Mouse (Mus musculus): Measurements from ENCODE around the gene Serf2. TPM values are rescaled to one million over a fixed set of nuclear protein-coding genes. Genes with fewer than 3 reads are reported as not detected.
A peak's percentile ranks its signal among the peaks of the same experiment; 100 is the strongest.

The Serf2 gene
- polyA plus RNA-seq, 1 experiment, result 208 TPM

DNA sequence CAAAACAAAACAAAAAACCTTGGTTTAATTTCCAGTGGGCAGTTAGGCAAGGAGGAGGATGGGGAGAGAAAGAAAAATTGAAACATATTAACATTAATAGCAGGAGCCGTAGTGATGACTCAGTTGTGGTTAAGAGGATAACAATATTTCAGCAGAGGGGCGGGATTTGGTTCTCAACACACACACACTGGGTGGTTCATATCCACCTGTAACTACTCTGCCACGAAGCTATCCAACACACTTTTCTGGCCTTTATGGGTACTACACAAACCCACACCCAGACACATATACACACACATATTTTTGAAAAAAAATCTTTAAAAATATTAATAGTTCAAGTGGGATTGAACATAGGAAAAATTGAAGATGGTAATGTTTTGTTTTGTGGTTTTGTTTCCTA is 2.0 kb upstream of the Serf2 start:
- Histone ChIP-seq H3K27me3 (ENCODE audit: control insufficient read depth, insufficient read depth, low read length) (no peaks in the 10 kb centered on the region), H3K4me1 (ENCODE audit: control insufficient read depth, insufficient read depth, low read length) (peaks cover 9% of the 10 kb centered on the region), H3K36me3 (ENCODE audit: control insufficient read depth, insufficient read depth, low read length) (peaks cover 2% of the 10 kb centered on the region), H3K27ac (ENCODE audit: control insufficient read depth, insufficient read depth, low read depth, low read length) (no peak overlapping the region), H3K4me3 (ENCODE audit: control insufficient read depth, low read depth, low read length) (no peak overlapping the region)
- TF ChIP-seq CTCF (IDR thresholded peaks at IDR 0.05; ENCODE audit: control insufficient read depth, insufficient read depth, insufficient replicate concordance, low read depth, low read length), result no peak
- TF ChIP-seq POLR2A (IDR thresholded peaks at IDR 0.05; ENCODE audit: control insufficient read depth, low read depth, low read length), result no peak

DNA sequence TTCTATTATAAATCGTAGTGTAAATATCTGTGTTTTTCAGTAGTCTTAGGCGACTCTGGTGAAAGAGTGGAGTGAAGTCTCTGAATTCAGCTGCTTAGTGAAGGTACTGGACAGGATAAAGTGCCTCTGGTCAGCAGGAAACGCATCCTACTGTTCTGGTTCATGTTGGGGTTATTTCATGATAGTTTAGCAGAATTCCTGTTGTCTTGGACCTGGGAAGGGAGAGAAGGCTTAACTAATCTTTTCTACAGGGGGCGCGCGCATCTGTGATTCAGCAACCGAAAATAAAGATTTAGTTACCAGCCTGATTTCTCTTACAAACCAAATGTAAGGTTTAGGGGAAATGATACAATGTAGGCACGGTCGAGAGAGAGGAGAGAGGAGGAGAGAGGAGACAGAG is 859 bp upstream of the Serf2 start:
- H3K27ac ChIP-seq (ENCODE audit: control insufficient read depth, insufficient read depth, low read depth, low read length), result peak overlapping the region; percentile 90
- TF ChIP-seq POLR2A (IDR thresholded peaks at IDR 0.05; ENCODE audit: control insufficient read depth, low read depth, low read length) (no peak), CTCF (IDR thresholded peaks at IDR 0.05; ENCODE audit: control insufficient read depth, insufficient read depth, insufficient replicate concordance, low read depth, low read length) (no peak)
- no peaks in the 10 kb centered on the region for H3K27me3 ChIP-seq (ENCODE audit: control insufficient read depth, insufficient read depth, low read length)
- H3K4me3 ChIP-seq (ENCODE audit: control insufficient read depth, low read depth, low read length), result peak overlapping the region; percentile 95
- H3K36me3 ChIP-seq (ENCODE audit: control insufficient read depth, insufficient read depth, low read length), result peaks cover 2% of the 10 kb centered on the region
- H3K4me1 ChIP-seq (ENCODE audit: control insufficient read depth, insufficient read depth, low read length), result peaks cover 8% of the 10 kb centered on the region

GRCm38 (mm10) chr2:121449545-121450011 is 583 bp downstream of the Serf2 start:
- peak overlapping the region; percentile 96 for H3K27ac ChIP-seq (ENCODE audit: control insufficient read depth, insufficient read depth, low read depth, low read length)
- H3K27me3 ChIP-seq (ENCODE audit: control insufficient read depth, insufficient read depth, low read length), result no peaks in the 10 kb centered on the region
- peak overlapping the region; percentile 95 for H3K4me3 ChIP-seq (ENCODE audit: control insufficient read depth, low read depth, low read length)
- TF ChIP-seq CTCF (IDR thresholded peaks at IDR 0.05; ENCODE audit: control insufficient read depth, insufficient read depth, insufficient replicate concordance, low read depth, low read length) (no peak), POLR2A (IDR thresholded peaks at IDR 0.05; ENCODE audit: control insufficient read depth, low read depth, low read length) (no peak; the same call in 1 of the 2 replicates)
- peaks cover 2% of the 10 kb centered on the region for H3K36me3 ChIP-seq (ENCODE audit: control insufficient read depth, insufficient read depth, low read length)
- peaks cover 8% of the 10 kb centered on the region for H3K4me1 ChIP-seq (ENCODE audit: control insufficient read depth, insufficient read depth, low read length)

DNA sequence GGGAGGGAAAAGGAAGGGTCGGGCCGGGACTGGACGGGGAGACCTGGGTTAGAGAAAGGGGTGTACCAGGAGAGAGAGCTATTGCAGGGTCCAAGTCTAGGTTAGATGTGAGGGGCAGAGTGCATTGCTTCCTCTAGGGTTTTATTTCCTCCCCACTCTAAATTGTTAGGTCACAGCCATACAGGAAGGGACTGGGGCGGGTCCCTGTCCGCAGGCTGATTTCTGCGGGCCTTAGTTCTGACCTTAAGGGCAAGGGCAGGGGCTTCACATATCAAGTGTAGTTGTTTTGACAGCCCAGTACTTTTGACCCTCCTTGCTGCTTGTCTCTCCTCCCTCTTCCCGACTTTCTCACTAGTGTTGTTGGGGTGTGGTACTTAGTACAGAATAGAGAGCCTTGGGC is 1.1 kb downstream of the Serf2 start:
- Histone ChIP-seq H3K27me3 (ENCODE audit: control insufficient read depth, insufficient read depth, low read length) (no peaks in the 10 kb centered on the region), H3K4me1 (ENCODE audit: control insufficient read depth, insufficient read depth, low read length) (peaks cover 8% of the 10 kb centered on the region), H3K27ac (ENCODE audit: control insufficient read depth, insufficient read depth, low read depth, low read length) (peak overlapping the region; percentile 88), H3K4me3 (ENCODE audit: control insufficient read depth, low read depth, low read length) (peak overlapping the region; percentile 95), H3K36me3 (ENCODE audit: control insufficient read depth, insufficient read depth, low read length) (peaks cover 2% of the 10 kb centered on the region)
- no peak for TF ChIP-seq CTCF (IDR thresholded peaks at IDR 0.05; ENCODE audit: control insufficient read depth, insufficient read depth, insufficient replicate concordance, low read depth, low read length)
- TF ChIP-seq POLR2A (IDR thresholded peaks at IDR 0.05; ENCODE audit: control insufficient read depth, low read depth, low read length), result no peak

- TF ChIP-seq CTCF (IDR thresholded peaks at IDR 0.05; ENCODE audit: control insufficient read depth, insufficient read depth, insufficient replicate concordance, low read depth, low read length), result no peak
- no peak for TF ChIP-seq POLR2A (IDR thresholded peaks at IDR 0.05; ENCODE audit: control insufficient read depth, low read depth, low read length)
- Histone ChIP-seq H3K27ac (ENCODE audit: control insufficient read depth, insufficient read depth, low read depth, low read length) (no peak overlapping the region), H3K4me3 (ENCODE audit: control insufficient read depth, low read depth, low read length) (no peak overlapping the region), H3K4me1 (ENCODE audit: control insufficient read depth, insufficient read depth, low read length) (peaks cover 8% of the 10 kb centered on the region), H3K27me3 (ENCODE audit: control insufficient read depth, insufficient read depth, low read length) (no peaks in the 10 kb centered on the region), H3K36me3 (ENCODE audit: control insufficient read depth, insufficient read depth, low read length) (peaks cover 2% of the 10 kb centered on the region)
Observed at GRCm38 (mm10) chr2:121452361-121452760, 3.4 kb downstream of the Serf2 start.

DNA sequence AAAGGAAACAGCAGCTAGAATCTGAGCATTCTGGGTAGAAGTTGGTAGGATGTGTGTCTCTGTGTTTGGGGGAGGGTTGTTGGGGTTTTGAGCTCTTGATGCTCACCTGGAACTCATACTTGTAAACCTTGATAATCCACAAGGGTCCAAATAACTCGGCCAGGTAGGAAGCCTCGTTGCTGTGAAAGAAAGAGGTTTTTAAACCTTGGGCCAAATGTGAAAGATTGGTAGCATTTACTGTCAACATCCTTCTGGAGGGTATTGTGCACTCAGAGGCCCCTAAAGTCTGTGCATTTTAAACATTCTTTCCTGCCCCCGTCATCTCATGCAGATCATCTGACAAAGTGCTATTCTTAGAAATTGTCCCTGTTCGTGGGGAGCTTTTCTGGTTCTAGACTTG is 4.0 kb downstream of the Serf2 start, which contains the start of gene Hypk:
TSS of gene Hypk (plus strand) at position 301 of the 400 bp plus-strand sequence.
- H3K4me1 ChIP-seq (ENCODE audit: control insufficient read depth, insufficient read depth, low read length), result peaks cover 5% of the 10 kb centered on the region
- no peak within 1 kb of the TSS for H3K27ac ChIP-seq (ENCODE audit: control insufficient read depth, insufficient read depth, low read depth, low read length)
- H3K4me3 ChIP-seq (ENCODE audit: control insufficient read depth, low read depth, low read length), result no peak within 1 kb of the TSS
- TF ChIP-seq POLR2A (IDR thresholded peaks at IDR 0.05; ENCODE audit: control insufficient read depth, low read depth, low read length), result no peak
- TF ChIP-seq CTCF (IDR thresholded peaks at IDR 0.05; ENCODE audit: control insufficient read depth, insufficient read depth, insufficient replicate concordance, low read depth, low read length), result no peak
- peaks cover 2% of the 10 kb centered on the region for H3K36me3 ChIP-seq (ENCODE audit: control insufficient read depth, insufficient read depth, low read length)
- H3K27me3 ChIP-seq (ENCODE audit: control insufficient read depth, insufficient read depth, low read length), result no peaks in the 10 kb centered on the region

DNA sequence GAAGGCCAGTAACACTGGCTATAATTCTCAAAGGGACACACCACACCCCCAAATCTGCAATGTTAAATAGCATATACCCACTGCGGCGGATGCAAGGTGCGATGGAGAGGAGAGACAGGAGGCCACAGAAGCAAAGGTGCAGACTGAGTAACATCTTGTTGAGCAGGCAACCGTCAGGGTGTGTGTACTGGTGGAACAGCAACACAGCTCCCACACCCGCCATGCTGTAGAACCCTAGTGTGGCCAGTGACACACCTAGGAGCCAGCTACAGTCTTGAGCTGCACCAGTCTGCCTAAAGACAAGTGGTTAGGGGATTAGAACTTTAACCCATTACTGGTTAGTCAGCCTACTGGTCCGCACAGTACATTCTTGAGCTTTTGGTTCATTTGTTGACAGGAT is 4.9 kb downstream of the Serf2 start:
- Histone ChIP-seq H3K36me3 (ENCODE audit: control insufficient read depth, insufficient read depth, low read length) (peaks cover 2% of the 10 kb centered on the region), H3K27me3 (ENCODE audit: control insufficient read depth, insufficient read depth, low read length) (no peaks in the 10 kb centered on the region), H3K27ac (ENCODE audit: control insufficient read depth, insufficient read depth, low read depth, low read length) (no peak overlapping the region), H3K4me3 (ENCODE audit: control insufficient read depth, low read depth, low read length) (no peak overlapping the region), H3K4me1 (ENCODE audit: control insufficient read depth, insufficient read depth, low read length) (peaks cover 5% of the 10 kb centered on the region)
- TF ChIP-seq CTCF (IDR thresholded peaks at IDR 0.05; ENCODE audit: control insufficient read depth, insufficient read depth, insufficient replicate concordance, low read depth, low read length) (no peak), POLR2A (IDR thresholded peaks at IDR 0.05; ENCODE audit: control insufficient read depth, low read depth, low read length) (no peak)

All from testis, adult 2 months (tissue).